Mouse (Mus musculus) induced T-regulatory cell, adult 2 months (primary cell): Measurements from ENCODE around the gene Gm9817.
"Not testable (repeated sequence)": the region's sequence is repeated elsewhere in the genome, so short reads cannot be mapped to it uniquely, and the experiment has no call there.

Experiments used
- DNase-seq: peaks from one replicate; pipeline ENCODE4 v3.0.0-alpha.2; 2012; ENCODE audit warnings: low read depth

Gm9817 gene

DNA sequence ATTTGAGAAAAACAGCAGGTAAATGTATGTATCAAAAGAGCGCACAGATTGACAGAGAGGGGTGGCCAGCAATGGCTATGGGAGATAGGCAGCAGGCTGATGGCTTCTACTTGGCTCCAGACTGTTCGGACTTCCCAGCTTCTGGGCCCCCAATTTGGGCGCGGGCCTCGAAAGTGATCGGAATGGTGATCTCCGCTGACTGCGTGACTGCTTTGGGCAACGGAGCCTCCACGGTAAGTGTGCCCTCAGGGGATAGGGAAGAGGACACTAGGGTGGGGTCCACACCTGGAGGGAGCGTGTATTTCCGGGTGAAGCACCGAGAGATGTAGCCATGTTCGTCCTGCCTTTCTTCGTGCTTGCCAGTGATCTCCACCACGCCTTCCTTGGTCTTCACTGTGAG, at the start of gene Gm9817:
Gene Gm9817, plus strand, starts transcription at position 301 of the 400 bp plus-strand sequence.
- DNase-seq = not testable (repeated sequence)

GRCm38 (mm10) chr13:45029791-45030190, 48.7 kb upstream of the Gm9817 start:
- no peak for DNase-seq

- DNase-seq = peak; percentile 94
Measured at GRCm38 (mm10) chr13:45030830-45031229, 47.7 kb upstream of the Gm9817 start.

DNA sequence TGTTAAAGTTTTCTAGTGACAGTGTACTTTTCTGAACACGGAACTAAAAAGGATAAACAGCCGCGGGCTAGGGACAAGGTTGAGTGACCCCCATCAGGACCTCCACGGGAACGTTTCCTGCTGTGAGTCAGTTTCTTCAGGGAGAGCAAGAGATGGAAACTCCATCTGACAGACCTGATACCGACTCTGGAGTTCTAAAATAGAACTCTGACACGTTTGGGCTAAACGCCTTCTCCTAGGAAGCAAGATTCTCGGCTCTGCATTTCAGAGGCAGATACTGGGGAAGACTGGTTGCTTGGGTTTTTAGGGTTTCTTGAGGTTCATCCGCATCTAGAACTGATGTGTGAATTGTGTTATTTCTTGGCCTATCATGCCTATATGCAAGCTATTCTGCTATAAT, 47.2 kb upstream of the Gm9817 start:
- DNase-seq = no peak

- no peak for DNase-seq
Measured at GRCm38 (mm10) chr13:45031748-45032147, 46.7 kb upstream of the Gm9817 start.

DNA sequence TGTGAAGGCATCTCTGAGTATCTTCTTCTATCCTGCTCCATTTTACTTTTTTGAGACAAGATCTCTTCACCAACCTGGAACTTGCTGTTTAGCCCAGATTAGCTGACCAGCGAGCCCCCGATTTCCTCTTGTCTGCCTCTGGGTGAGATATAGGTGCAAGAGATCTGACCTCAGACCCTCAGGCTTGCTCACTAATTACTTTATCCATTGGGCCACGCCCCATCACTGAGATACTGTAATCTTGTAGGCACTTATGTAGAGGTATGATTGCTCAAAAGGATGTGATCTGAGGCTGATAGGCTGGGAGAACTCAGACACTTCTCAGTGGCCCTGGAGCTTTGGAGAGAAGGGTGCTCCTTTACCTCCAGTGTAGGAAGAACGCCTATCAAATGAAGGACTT, 46.0 kb upstream of the Gm9817 start:
- no peak for DNase-seq

GRCm38 (mm10) chr13:45033360-45033759, 45.1 kb upstream of the Gm9817 start:
- no peak for DNase-seq

GRCm38 (mm10) chr13:45034759-45035158, 43.7 kb upstream of the Gm9817 start:
- DNase-seq = no peak

DNA sequence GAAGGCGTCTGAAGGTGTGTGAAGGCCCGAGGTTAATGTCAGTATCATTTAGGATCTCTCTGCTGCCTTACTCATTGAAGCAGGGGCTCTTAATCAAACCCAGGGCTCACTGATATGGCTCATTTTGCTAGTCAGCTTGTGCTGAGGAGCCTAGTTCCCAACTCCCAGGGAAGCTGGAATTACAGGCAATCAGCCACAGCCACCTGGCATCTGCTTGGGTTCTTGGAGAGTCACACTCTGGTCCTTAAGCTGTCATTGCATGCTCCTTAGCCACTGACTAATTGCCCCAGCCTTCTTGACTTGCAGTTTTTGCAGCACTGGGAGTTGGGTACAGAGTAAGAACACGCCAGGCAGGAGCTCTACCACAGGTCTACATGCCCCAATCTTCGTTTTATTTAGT, 42.1 kb upstream of the Gm9817 start:
- DNase-seq = no peak

DNA sequence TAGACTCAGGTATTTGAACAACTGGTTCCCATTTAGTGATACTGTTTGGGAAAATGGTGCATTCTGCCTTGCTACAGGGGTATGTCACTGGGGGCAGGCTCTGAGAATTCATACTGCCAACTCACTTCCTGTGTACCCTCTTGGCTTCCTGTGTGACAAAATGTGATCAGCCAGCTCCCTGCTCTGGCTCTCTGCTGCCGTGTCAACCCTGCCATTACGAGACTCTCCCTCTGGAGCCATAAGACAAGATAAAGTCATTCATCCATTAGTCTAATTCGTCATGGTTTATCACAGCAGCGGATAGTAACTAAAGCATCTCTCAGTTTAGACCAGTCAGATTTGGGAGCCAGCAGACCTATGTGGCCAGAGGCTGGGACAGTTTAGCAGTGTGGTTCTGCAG, 38.3 kb upstream of the Gm9817 start:
- no peak for DNase-seq

GRCm38 (mm10) chr13:45040741-45041140, 37.8 kb upstream of the Gm9817 start:
- no peak for DNase-seq

GRCm38 (mm10) chr13:45043466-45043865, 35.0 kb upstream of the Gm9817 start:
- no peak for DNase-seq

DNA sequence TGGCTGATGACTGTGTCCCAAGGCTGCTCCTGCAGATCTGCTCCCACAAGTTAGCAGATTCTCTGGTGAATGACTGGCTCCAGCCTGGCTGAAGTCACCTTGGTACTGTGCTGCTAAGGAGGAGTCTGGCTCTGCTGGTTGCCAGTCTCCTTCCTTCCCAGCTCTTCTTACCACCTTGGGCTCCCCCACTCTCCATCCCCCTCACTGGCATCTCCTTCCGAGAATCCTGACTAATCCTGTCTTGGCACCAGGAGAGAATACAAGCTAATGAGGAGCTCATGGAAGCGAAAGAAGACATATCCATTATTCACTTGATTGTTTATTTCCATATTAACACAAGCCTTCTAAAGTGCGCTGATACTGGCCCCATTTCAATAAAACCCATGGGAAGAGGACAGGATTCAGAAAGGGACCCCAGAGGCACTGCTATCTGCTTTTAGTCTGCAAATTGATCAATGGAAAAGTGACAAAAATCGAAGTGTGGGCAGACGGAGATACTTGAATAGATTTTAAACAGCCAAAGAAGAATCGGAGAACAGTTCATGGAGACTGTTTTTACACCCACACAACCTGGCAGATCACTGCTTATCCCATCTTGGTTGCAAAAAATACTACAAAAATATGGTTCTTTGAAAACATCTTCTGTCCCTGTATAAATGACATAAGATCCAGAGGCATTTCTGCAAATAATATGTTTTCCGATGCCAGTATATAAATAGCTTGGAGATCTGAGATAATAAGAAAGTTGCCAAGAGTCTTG, 29.1 kb upstream of the Gm9817 start:
- no peak for DNase-seq

DNA sequence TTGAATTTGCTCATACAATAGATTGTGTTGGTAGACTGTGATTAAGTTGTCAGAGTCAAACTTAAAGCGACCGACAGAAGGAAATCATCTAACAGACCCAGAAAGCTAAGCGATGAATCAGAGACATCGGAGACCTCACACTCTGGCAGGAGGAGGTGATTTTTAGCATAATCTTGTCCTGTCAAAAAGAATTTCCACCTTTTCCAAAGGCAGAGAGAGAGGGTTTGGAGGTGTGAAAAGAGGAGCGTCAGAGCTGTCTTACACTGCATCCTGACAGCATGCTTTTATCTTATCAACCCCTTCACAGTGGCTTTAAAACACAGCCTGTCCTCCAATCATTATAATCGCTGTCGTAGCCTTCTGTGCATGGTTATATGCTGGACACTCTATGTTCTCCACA, 25.7 kb upstream of the Gm9817 start:
- DNase-seq = no peak

DNA sequence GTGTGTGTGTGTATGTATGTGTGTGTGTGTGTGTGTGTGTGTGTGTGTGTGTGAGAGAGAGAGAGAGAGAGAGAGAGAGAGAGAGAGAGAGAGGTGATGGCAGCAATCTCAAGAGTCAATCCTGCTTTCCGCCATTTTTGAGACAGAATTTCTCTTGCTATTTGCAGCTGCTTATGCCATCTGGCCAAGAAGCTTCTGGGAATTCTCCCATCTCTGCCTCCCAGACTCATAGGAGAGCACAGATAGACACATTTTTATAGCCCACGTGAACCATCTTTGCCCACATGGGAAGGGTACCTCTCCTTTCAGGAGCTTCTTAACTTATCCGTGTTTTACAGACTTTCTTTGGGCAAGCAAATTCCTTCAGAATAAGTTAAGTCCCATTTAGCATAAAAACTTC, 24.6 kb upstream of the Gm9817 start:
- DNase-seq = no peak

GRCm38 (mm10) chr13:45059206-45059605, 19.3 kb upstream of the Gm9817 start:
- no peak for DNase-seq

DNA sequence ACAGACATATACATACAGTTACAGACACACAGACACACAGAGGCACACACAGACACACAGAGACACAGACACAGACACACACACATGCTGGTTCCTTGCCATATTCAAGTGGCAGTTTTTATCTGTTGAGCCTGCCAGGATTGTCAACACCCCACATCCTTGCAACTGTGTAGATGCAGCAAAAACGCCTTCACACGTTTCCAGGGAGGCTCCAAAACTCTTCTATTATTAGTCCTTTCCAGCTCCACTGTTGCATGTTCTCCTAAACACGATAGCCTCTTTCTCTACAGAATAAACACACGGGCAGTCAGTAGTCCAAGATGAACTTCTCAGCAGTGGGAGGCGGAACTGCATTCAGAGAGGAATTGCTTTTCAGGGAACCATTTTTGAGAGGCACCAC, 15.3 kb upstream of the Gm9817 start:
- DNase-seq = no peak

DNA sequence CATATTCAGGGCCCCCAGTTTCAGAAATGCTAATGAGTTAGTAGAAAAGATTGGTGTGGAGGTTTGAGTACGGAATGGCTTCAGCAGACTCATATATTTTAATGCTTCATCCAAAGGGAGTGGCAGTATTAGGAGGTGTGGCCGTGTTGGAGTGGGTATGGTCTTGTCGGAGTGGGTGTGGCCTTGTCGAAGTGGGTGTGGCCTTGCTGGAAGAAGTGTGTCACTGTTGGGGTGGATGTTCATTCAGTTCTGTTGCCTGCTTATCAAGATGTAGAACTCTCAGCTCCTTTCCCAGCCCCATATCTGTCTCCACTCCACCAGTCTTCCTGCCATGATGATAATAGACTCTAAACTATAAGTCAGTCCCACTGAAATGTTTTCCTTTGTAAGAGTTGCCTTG, 13.5 kb upstream of the Gm9817 start:
- DNase-seq = no peak

GRCm38 (mm10) chr13:45070366-45070765, 8.1 kb upstream of the Gm9817 start:
- no peak for DNase-seq

DNA sequence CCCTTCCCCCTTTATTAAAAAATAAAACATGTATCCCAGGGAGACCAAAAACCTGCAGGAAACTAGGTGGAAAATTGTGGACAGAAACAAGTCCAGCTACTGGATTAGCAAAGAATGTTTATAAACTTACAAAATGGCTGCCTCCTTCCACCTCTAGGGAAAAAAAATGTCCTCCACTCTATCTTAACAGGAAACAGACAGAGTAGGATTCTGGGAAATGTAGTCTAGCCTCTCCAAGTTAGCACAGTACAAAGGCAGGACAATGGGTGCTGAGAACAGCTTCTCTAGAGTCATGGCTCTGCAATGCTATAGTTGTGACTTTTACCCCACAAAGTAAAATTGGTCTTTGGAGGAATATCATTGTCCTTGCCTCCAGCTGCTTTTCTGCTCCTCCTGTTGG, 3.5 kb upstream of the Gm9817 start:
- no peak for DNase-seq

- no peak for DNase-seq
Measured at GRCm38 (mm10) chr13:45075715-45076114, 2.8 kb upstream of the Gm9817 start.

DNA sequence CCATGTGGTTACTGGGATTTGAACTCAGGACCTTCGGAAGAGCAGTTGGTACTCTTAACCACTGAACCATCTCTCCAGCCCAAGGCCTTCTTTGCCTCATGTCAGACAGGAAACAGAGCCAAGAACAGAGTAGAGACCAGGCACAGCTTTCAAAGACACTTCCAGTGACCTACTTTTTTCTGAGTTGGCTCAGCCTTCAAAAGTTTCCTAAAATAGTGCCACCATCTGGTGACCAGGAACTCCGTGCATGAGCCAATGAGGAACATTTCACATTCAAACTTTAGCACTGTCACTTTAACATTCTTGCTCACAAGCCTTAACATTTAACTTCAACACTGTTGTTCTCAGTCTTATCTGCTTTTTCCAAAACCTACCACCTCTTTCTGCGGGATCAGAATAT, 2.3 kb downstream of the Gm9817 start:
- no peak for DNase-seq

DNA sequence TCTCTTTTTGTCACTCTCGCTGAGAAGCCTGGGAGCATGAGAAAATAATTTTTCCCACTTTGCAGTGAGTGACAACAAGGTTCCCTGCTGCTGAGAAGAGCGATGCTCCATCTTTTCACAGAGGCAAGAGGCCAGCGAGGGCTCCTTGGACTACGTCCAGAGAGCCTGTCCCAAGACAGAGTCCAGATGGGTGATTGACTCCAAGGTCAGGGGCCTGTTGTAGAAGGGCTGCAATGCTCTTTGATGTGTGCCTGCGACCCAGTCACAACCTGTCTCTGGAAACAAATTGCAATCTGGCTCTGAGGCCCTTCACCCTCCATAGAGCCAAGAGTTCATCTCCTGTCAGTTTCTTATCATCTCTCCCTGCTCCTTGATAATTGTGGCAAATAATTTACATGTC, 5.2 kb downstream of the Gm9817 start:
- no peak for DNase-seq

- no peak for DNase-seq
Measured at GRCm38 (mm10) chr13:45088796-45089221, 10.3 kb downstream of the Gm9817 start.
